Mouse (Mus musculus) monocyte, adult 5-6 weeks (primary cell): ENCODE measurements around the gene Wdr61. TPM values are rescaled to one million over a fixed set of nuclear protein-coding genes. Genes with fewer than 3 reads are reported as not detected.

Source experiments
- ATAC-seq: fragments of 153-309, 156-312 bp; replicated peaks from 2 replicates; pipeline ENCODE4 v1.8.0; 2017; ENCODE audit warnings: mild to moderate bottlenecking; ENCODE audit not compliant: low TSS enrichment, insufficient number of reproducible peaks, severe bottlenecking, poor library complexity, low FRiP score
- total RNA-seq: library from RNA; stranded (forward); fragments of 200-1000, 200-491, 200-594 nt; gene quantifications from 3 replicates; pipeline ENCODE4 v1.2.3, GENCODE M21; 2017

Gene Wdr61
- total RNA-seq = 32.9 to 54.9 TPM (median 49.8 TPM) in 3 replicates

DNA sequence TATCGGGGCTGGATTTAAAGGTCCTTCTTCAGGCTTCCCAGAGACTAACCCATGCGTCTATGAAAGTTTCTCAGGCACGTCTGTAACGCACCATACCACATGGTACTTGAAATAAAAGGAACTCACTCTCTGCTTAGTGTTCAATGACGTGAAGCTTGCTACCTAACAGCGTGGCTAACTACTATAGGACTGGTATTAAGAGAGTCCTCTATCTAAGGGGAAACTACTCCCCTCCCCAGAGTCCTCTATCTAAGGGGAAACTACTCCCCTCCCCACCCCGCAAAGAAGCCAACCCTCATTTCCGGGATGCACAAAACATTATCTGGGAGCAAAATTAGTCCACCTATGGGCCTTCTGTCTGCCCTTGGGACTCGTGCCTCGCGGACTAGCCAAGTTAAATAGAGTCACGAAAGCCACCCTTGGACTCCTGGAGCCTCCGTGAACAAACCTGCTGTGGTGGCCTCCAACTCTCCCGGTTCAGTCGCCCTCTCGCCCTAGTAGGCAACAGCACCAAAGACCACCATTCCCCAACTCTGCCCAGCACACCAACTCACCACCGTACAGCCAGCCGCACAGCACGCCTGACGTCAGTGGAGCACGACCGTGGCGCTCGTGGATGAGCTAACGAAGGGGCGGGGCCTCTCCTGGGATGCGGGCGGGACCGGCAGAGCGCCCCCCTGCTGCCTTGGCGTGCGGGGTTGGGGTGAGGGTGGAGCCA is at the start of gene Wdr61:
Gene Wdr61 (minus strand): TSS at position 599 of the 718 bp plus-strand sequence.
- peak; percentile 92 for ATAC-seq

GRCm38 (mm10) chr9:54784003-54784402 is 49.7 kb upstream of the Wdr61 start:
- ATAC-seq = no peak

DNA sequence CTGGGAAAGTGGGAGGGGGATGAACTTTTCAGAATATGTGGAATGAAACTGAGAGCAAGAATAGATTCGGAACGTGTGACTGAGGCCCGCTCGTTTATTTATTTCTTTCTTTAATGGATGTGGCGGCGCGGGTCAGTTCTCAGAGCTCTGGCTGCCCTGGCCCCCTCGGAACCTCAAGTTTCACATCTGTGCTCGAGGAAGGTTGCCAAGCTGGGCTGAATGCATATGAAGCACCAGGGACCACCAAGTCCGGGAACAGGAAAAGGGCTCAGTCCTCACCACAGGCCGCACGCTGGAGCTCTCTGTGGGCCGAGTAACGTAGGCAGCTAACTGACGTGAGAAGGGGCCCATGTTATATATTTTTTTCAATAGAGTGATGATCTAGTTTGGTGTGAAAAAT is 48.2 kb upstream of the Wdr61 start:
- ATAC-seq = no peak

DNA sequence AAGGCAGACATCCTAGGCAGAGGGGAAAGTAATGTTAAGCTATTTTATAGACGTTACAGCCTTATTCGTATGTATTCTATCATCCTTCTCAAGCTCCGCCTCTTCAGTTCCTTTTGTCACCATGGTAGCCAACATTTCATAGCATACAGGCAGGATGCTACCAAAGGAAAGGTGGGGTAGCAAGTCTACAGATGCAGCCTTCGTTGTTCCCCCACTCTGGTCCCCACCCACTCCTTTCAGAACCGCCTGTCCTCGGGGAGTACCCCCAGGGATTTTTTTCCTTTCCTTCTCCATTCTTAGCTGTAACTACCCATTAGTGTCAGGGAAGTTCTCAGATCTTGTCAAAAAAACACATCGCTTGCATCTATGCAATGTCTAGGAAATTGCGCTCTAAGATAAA is 45.0 kb upstream of the Wdr61 start:
- ATAC-seq = no peak

DNA sequence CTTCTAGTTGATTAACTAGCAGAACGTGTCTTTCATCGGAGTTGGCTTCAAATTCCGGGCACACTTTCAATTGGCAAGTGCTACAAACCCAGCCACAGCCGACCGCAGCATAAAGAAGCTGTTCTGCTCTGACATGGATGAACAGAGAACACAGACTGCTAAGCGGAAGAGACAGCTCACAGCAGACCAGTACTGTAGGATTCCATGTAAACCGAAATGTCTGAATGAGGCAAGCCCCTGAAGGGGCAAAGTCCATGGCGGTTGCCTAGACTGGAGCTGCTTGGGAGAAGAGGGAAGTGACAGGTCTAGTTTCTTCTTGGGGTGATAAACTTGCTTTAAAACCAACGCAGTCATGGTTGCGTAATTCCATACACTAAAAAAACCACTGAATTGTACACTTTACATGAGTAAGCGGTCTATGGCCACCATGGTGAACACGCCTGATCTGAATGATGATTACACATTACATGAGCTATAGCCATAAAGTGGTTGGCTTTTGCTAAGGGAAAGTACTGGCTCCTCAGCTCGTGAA is 42.2 kb upstream of the Wdr61 start:
- ATAC-seq = no peak

GRCm38 (mm10) chr9:54770140-54770780 is 35.9 kb upstream of the Wdr61 start:
- no peak for ATAC-seq

- no peak for ATAC-seq
Observed at GRCm38 (mm10) chr9:54765336-54766085, 31.2 kb upstream of the Wdr61 start.

- no peak for ATAC-seq
Observed at GRCm38 (mm10) chr9:54764561-54765217, 30.4 kb upstream of the Wdr61 start, which contains the start of gene Crabp1. TSS of gene Crabp1 (plus strand) at chr9:54764748.

GRCm38 (mm10) chr9:54764091-54764490 is 29.8 kb upstream of the Wdr61 start:
- no peak for ATAC-seq

DNA sequence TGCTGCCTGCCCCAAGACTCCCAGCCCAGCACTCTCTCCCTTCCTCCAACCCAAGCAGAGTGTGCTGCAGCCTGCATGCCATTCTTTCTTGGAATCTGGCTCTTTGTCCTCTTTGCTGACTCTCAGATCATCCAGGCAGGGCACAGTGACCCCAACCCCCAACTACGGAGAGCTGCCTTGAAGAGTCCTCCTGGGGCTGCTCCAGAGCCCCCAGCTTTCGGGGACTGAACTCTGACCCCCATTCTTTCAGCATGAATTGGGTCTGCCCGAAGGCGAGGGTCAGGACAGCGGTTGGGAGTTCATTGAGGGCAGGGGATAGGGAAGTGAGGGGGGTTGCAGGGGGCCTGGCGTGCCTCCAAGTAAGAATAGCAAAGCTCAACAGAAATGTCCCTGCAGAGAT is 25.3 kb upstream of the Wdr61 start:
- no peak for ATAC-seq

GRCm38 (mm10) chr9:54752944-54753295 is 18.6 kb upstream of the Wdr61 start:
- ATAC-seq = no peak

- ATAC-seq = no peak
Observed at GRCm38 (mm10) chr9:54752201-54752943, 18.1 kb upstream of the Wdr61 start.

DNA sequence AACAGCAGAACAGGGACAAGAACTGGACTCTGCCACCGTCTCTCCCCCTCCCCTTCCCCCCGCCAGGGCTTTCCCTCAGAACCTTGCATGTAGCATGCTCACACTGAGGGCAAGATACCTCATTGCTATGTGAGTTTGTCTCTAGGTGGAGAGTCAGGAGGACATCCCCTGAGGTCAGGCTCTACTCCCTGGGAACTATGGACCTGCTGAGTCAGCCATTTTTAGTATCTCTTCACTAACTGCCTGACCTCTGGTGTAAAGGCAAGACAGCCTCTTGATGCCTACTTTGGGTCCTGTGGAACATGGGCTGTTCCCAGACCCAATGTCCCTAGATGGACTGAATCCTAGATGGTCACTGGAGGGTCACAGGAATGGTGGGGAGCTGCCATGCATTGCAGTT is 17.4 kb upstream of the Wdr61 start:
- ATAC-seq = no peak

DNA sequence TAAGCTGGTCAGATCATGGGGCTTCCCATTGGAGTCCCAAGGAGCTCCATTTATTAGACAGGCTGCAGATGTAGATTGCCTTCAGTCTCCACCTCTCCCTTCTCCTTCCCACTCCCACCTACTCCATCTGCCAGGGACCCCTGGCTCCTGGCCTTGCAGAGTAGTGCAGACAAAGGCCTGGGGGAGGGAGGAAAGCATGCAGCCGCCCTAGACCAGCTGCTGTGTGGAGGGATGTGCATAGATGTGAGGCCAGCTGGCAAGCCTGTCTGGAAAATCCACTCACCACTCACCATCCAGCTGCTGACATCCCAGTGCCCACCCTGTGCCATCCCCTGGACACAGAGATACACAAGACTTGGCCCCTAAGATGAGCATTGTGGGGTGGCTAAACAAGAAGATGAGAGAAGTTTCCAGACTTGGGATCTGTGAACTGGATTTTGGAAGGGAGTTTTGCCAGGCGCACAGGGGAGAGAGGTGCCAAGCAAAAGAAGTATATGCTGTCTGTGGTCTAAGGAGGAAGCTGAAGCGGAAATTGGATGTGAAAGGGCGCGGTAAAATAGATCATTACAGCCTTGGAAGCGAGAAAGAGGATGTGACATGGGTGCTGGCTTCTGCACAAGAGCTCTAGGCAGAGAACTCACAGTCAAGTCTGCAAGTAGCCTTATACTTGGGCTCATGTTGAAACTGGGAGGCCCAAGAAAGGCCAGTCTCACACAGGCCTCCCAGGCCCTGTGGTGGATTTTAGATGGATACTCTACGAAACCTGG is 16.1 kb upstream of the Wdr61 start:
- ATAC-seq = 0 out of 2 replicates have a peak, but pooled peaks have one; percentile 20

GRCm38 (mm10) chr9:54745740-54746370 is 11.5 kb upstream of the Wdr61 start:
- ATAC-seq = no peak

GRCm38 (mm10) chr9:54743891-54744290 is 9.6 kb upstream of the Wdr61 start:
- ATAC-seq = no peak

DNA sequence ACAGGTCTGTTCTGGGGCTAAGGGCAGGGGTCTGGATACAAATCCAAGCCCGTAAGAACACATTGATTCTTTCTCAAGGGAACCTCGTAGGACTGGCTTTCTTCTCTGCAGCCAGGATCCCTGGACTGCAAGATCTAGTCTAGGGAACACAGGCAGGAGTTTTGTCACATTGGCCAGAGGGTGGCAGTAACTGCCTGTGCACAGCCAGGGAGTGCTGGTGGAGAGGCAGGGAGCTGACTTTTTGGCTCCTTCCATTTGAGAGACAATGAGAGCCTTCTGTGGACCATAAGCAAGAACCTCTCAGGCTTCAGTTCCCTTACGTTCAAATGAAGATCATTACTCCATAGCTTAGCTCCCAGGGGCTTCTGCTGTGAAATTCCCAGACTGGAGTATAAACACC is 4.1 kb upstream of the Wdr61 start:
- ATAC-seq = no peak
